Mouse (Mus musculus) inflammation-experienced regulatory T-cells, adult 6 months (primary cell): ENCODE measurements around the gene Olfr617. TPM values are rescaled to one million over a fixed set of nuclear protein-coding genes. Genes with fewer than 3 reads are reported as not detected.
"Not testable (repeated sequence)": the region's sequence is repeated elsewhere in the genome, so short reads cannot be mapped to it uniquely, and the experiment has no call there.

Experiments used
- ATAC-seq: one replicate; pipeline ENCODE4 v1.8.0; 2017
- polyA plus RNA-seq, 3 experiments: library from polyadenylated mRNA; unstranded; fragments of 100-300 nt; shearing (Covaris generic); gene quantifications; one replicate each; pipeline ENCODE4 v1.2.1; 2017

Olfr617 gene
- not detected for polyA plus RNA-seq

GRCm38 (mm10) chr7:103572761-103573160 is at the start of gene Olfr617:
Gene Olfr617 (plus strand): TSS chr7:103573061.
- no peak for ATAC-seq

- ATAC-seq = not testable (repeated sequence)
Observed at GRCm38 (mm10) chr7:103542617-103543016, 30.2 kb upstream of the Olfr617 start, which contains the start of gene Olfr612. Gene Olfr612 (minus strand): TSS chr7:103542717.

GRCm38 (mm10) chr7:103547774-103548173 is 25.1 kb upstream of the Olfr617 start, which contains the start of gene Olfr613:
Gene Olfr613 (plus strand): TSS chr7:103548074.
- ATAC-seq = no peak

DNA sequence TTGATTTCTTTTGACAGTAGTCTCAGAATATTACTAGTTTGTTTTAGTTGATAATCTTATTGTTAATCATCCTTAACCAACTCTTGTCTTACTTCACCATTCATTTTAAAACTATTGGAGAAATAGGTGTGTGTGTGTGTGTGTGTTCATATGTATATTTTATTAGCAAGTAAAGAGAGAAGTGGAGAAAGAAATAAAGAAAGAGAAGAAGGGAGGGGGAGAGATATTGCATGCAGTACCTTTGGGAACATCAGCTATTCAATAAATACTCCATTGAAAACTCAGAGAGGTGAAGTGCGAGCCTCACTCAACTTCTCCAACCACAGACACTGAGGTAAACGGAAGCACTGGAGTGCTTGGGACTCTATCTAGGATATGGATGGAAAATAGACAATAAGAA is 17.1 kb upstream of the Olfr617 start, which contains the start of gene Olfr615:
Gene Olfr615, plus strand, starts transcription at position 301 of the 400 bp plus-strand sequence.
- ATAC-seq = no peak

GRCm38 (mm10) chr7:103569043-103569442 is 3.8 kb upstream of the Olfr617 start, which contains the start of gene Olfr616:
Gene Olfr616 (minus strand): TSS chr7:103569143.
- no peak for ATAC-seq

GRCm38 (mm10) chr7:103589803-103590202 is 16.9 kb downstream of the Olfr617 start, which contains the start of gene Olfr618:
Gene Olfr618 (plus strand): TSS chr7:103590103.
- no peak for ATAC-seq

DNA sequence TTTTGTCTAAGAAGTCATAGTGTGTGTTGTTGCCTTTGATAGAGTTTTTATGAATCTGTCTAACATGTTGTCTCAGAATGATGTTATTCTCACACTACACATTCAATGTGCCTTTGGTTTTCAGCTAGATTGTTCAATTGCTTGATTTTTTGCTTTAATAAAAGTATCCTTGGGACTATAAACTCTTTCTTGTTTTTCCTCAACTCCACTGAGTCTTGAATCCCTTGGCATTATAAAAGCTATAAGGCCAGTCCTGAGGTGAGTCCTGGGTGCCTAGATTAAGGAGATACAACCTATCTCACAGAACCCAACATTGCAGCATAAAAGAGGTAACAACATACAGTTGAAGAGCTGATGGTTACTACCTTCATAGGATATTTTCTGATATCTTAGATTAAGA is 27.4 kb downstream of the Olfr617 start, which contains the start of gene Olfr619:
Gene Olfr619, plus strand, starts transcription at position 301 of the 400 bp plus-strand sequence.
- no peak for ATAC-seq

DNA sequence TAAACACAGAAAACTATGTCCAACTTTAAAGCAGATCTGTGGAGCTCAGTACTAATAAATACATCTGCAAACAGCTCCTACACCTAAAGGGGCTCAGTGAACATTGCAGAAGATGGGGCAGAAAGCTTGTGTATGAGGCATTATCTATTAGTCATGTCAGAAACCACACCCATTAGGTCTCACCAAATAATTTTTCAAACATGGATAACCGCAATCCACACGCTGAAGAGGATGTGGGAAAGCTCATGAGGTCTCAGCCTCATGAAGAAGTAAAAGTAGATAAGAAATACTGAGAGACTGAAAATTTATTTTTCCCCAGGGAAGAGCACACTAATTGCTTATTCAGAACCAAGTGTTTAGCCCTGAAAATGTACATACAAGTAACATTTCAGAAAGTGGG is 34.6 kb downstream of the Olfr617 start:
- ATAC-seq = no peak

DNA sequence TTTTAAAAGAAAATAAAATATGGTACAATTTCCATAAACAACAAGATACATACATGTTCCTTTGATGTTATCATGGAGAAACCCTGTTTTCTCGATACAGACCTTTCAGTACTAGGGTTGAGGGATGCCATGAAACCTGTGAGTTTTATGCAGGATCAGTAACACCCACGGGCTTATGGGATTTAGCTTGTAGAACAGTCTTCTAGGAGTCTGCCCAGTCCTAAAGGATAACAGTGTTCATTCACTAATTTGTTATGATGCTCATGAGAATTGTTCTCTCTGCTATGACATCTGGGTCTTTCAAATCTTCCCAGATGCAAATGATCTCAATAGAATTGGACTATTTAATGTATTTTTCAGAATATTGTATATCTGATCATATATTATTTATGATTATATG is 39.6 kb downstream of the Olfr617 start, which contains the start of gene Olfr620:
Gene Olfr620, minus strand, starts transcription at position 101 of the 400 bp plus-strand sequence.
- no peak for ATAC-seq

Other genes starting within 250 kb of the Olfr617 start
- gene Olfr598, start 249.5 kb upstream of the Olfr617 start, polyA plus RNA-seq = not detected
- not detected for gene Olfr599, start 237.1 kb upstream of the Olfr617 start, polyA plus RNA-seq
- gene Olfr600, start 223.4 kb upstream of the Olfr617 start, polyA plus RNA-seq = not detected
- gene Olfr601, start 210.4 kb upstream of the Olfr617 start, polyA plus RNA-seq = not detected
- not detected for gene Olfr603, start 186.9 kb upstream of the Olfr617 start, polyA plus RNA-seq
- gene Usp17lc, start 158.0 kb upstream of the Olfr617 start, polyA plus RNA-seq = not detected
- not detected for gene Olfr605, start 127.6 kb upstream of the Olfr617 start, polyA plus RNA-seq
- not detected for gene Olfr606, start 124.0 kb upstream of the Olfr617 start, polyA plus RNA-seq
- under 1 TPM in 1 of 3 experiments, not detected in 2; 0.09 TPM for gene Olfr607, start 108.9 kb upstream of the Olfr617 start, polyA plus RNA-seq
- not detected for gene Olfr608, start 103.2 kb upstream of the Olfr617 start, polyA plus RNA-seq
- not detected for gene Olfr609, start 75.0 kb upstream of the Olfr617 start, polyA plus RNA-seq
- gene Olfr610, start 60.9 kb upstream of the Olfr617 start, polyA plus RNA-seq = not detected
- gene Olfr611, start 52.2 kb upstream of the Olfr617 start, polyA plus RNA-seq = not detected
- gene Olfr612, start 30.3 kb upstream of the Olfr617 start, polyA plus RNA-seq = not detected
- gene Olfr613, start 25.0 kb upstream of the Olfr617 start, polyA plus RNA-seq = not detected
- gene Olfr615, start 17.0 kb upstream of the Olfr617 start, polyA plus RNA-seq = not detected
- gene Olfr616, start 3.9 kb upstream of the Olfr617 start, polyA plus RNA-seq = not detected
- not detected for gene Olfr618, start 17.0 kb downstream of the Olfr617 start, polyA plus RNA-seq
- gene Olfr619, start 27.5 kb downstream of the Olfr617 start, polyA plus RNA-seq = not detected
- under 1 TPM in 2 of 3 experiments, not detected in 1; 0.18 to 0.95 TPM for gene Olfr620, start 39.5 kb downstream of the Olfr617 start, polyA plus RNA-seq
- gene Olfr622, start 69.6 kb downstream of the Olfr617 start, polyA plus RNA-seq = not detected
- not detected for gene Olfr623, start 90.6 kb downstream of the Olfr617 start, polyA plus RNA-seq
- not detected for gene Olfr624, start 98.1 kb downstream of the Olfr617 start, polyA plus RNA-seq
- gene Olfr625-ps1, start 109.7 kb downstream of the Olfr617 start, polyA plus RNA-seq = not detected
- not detected for gene Olfr243, start 141.6 kb downstream of the Olfr617 start, polyA plus RNA-seq
- not detected for gene Olfr628, start 157.3 kb downstream of the Olfr617 start, polyA plus RNA-seq
- gene Olfr629, start 171.9 kb downstream of the Olfr617 start, polyA plus RNA-seq = not detected
- gene Olfr630, start 184.3 kb downstream of the Olfr617 start, polyA plus RNA-seq = not detected
- gene Olfr69, start 198.5 kb downstream of the Olfr617 start, polyA plus RNA-seq = under 1 TPM in 1 of 3 experiments, not detected in 2; 0.12 TPM
- not detected for gene Olfr68, start 206.6 kb downstream of the Olfr617 start, polyA plus RNA-seq
- not detected for gene Olfr67, start 218.8 kb downstream of the Olfr617 start, polyA plus RNA-seq
- gene Hbb-bt, start 240.9 kb downstream of the Olfr617 start, polyA plus RNA-seq = 1 to 10 TPM; 2.9 to 8.6 (median 3.0) TPM